8 mouse cellular contexts compared by ENCODE assay signal in genomic region chr2:94254102-94254501, GRCm38 (mm10).
DNase-seq lines count a peak whose midpoint lies in the region; ATAC-seq and TF ChIP-seq lines count a peak whose summit lies in the region.

No protein-coding gene starts in this region.

- H3K36me3 ChIP-seq in embryonic facial prominence, embryonic 11.5 days (replicated peaks; ENCODE audit: control insufficient read depth, insufficient read depth, low read depth, low read length): no peaks in the 10 kb centered on the region
- no peaks in the 10 kb centered on the region for H3K36me3 ChIP-seq in embryonic facial prominence, embryonic 10.5 days (replicated peaks)
- H3K36me3 ChIP-seq in ES-Bruce4 (ENCODE audit: control insufficient read depth, insufficient read depth, low read length, poor library complexity, severe bottlenecking): no peaks in the 10 kb centered on the region

- no peaks in the 10 kb centered on the region for H3K27me3 ChIP-seq in embryonic facial prominence, embryonic 11.5 days (ENCODE audit: control insufficient read depth, insufficient read depth, low read length)
- peaks cover 6% of the 10 kb centered on the region for H3K27me3 ChIP-seq in embryonic facial prominence, embryonic 10.5 days (replicated peaks; ENCODE audit: low read depth, poor library complexity, severe bottlenecking)
- 0 out of 2 replicates have a peak, but pooled peaks cover 2% of the 10 kb centered on the region for H3K27me3 ChIP-seq in ES-Bruce4 (ENCODE audit: control insufficient read depth, insufficient read depth, low read length, poor library complexity, severe bottlenecking)

- H3K4me2 ChIP-seq in embryonic facial prominence, embryonic 11.5 days (ENCODE audit: low read depth, low read length): no peak overlapping the region

- no peak for TF ChIP-seq EP300 in ES-Bruce4 (IDR thresholded peaks at IDR 0.05; ENCODE audit: insufficient read depth, low read depth, low read length)

- H3K27ac ChIP-seq in embryonic facial prominence, embryonic 11.5 days (replicated peaks; ENCODE audit: low read depth, low read length): no peak overlapping the region
- no peak overlapping the region for H3K27ac ChIP-seq in embryonic facial prominence, embryonic 10.5 days (replicated peaks)
- H3K27ac ChIP-seq in left cerebral cortex, adult 2 months: no peak overlapping the region
- H3K27ac ChIP-seq in ES-Bruce4 (ENCODE audit: insufficient read depth, low read length): no peak overlapping the region

- H3K9me3 ChIP-seq in embryonic facial prominence, embryonic 11.5 days (replicated peaks; ENCODE audit: control insufficient read depth, low read length): no peaks in the 10 kb centered on the region
- no peaks in the 10 kb centered on the region for H3K9me3 ChIP-seq in embryonic facial prominence, embryonic 10.5 days
- H3K9me3 ChIP-seq in ES-Bruce4 (replicated peaks; ENCODE audit: control insufficient read depth, insufficient read depth, low read length, poor library complexity, severe bottlenecking): no peaks in the 10 kb centered on the region

- H3K9ac ChIP-seq in embryonic facial prominence, embryonic 11.5 days (replicated peaks; ENCODE audit: low read length): no peak overlapping the region
- no peak overlapping the region for H3K9ac ChIP-seq in ES-Bruce4 (ENCODE audit: low read depth, poor library complexity, severe bottlenecking)

- 17% methylated on average over 3 of the region's 3 CpGs for WGBS in embryonic facial prominence, embryonic 11.5 days
- 26% methylated on average over 3 of the region's 3 CpGs for WGBS in embryonic facial prominence, embryonic 10.5 days

- TF ChIP-seq CTCF in left cerebral cortex, adult 2 months (IDR thresholded peaks at IDR 0.05): peak; percentile 86
- TF ChIP-seq CTCF in ES-Bruce4 (IDR thresholded peaks at IDR 0.05; ENCODE audit: low read depth, low read length): peak; percentile 32

- H3K4me3 ChIP-seq in embryonic facial prominence, embryonic 11.5 days (ENCODE audit: low read depth, low read length): no peak overlapping the region
- H3K4me3 ChIP-seq in embryonic facial prominence, embryonic 10.5 days: no peak overlapping the region
- no peak overlapping the region for H3K4me3 ChIP-seq in left cerebral cortex, adult 2 months
- no peak overlapping the region for H3K4me3 ChIP-seq in ES-Bruce4 (ENCODE audit: low read depth, low read length)

- peak; percentile 60 for DNase-seq in embryonic facial prominence, embryonic 11.5 days (ENCODE audit: low spot score)
- no peak for DNase-seq in embryonic facial prominence, embryonic 10.5 days (ENCODE audit: low spot score)
- DNase-seq in left cerebral cortex, adult 2 months (ENCODE audit: extremely low spot score in 1 of 2, low spot score in 2 of 2): no peak
- no peak for DNase-seq in left cerebral cortex, adult 11 months (ENCODE audit: low spot score)
- DNase-seq in heart, postnatal 4 days: peak; percentile 40
- DNase-seq in frontal cortex, postnatal 25 days (ENCODE audit: low spot score in 2 of 2): no peak
- DNase-seq in adrenal gland, postnatal 4 days (ENCODE audit: low spot score in 2 of 2): no peak

- no peak for TF ChIP-seq POLR2A in ES-Bruce4 (IDR thresholded peaks at IDR 0.05; ENCODE audit: insufficient read depth, low read length)

- ATAC-seq in embryonic facial prominence, embryonic 11.5 days (replicated peaks; ENCODE audit: insufficient number of reproducible peaks, low FRiP score, low TSS enrichment, low read depth): no peak

- H3K4me1 ChIP-seq in embryonic facial prominence, embryonic 11.5 days (ENCODE audit: control insufficient read depth, insufficient read depth, low read length): no peaks in the 10 kb centered on the region
- no peaks in the 10 kb centered on the region for H3K4me1 ChIP-seq in embryonic facial prominence, embryonic 10.5 days
- H3K4me1 ChIP-seq in ES-Bruce4 (ENCODE audit: control insufficient read depth, insufficient read depth, low read length): no peaks in the 10 kb centered on the region

- intact Hi-C loops in left cerebral cortex, adult 2 months (cut with DNase I): loop anchor here (1.0 kb wide), 1 partner anchor 36 kb away; no protein-coding TSS in a partner anchor

Comparison
In these comparisons a context has a peak if more than half of its experiments do, and no peak if none do; other contexts are left out.
1. DNase-seq: peak in embryonic facial prominence, embryonic 11.5 days (single experiment) and heart, postnatal 4 days (single experiment); none in embryonic facial prominence, embryonic 10.5 days (single experiment), left cerebral cortex, adult 2 months (0 of 2), left cerebral cortex, adult 11 months (single experiment), frontal cortex, postnatal 25 days (0 of 2) and adrenal gland, postnatal 4 days (0 of 2).